Mouse (Mus musculus) G1E-ER4 (cell line): ENCODE results near the gene Krt80. TPM values are rescaled to one million over a fixed set of nuclear protein-coding genes. Genes with fewer than 3 reads are reported as not detected.

ENCODE experiments used
- GATA1 ChIP-seq: IDR thresholded peaks from one replicate; pipeline ENCODE4 v1.8.0; 2012; ENCODE audit warnings: low read length, inconsistent platforms
- polyA plus RNA-seq: library from polyadenylated mRNA; stranded (reverse); fragments of >175 nt; gene quantifications from 2 replicates; pipeline ENCODE4 v1.2.3, GENCODE M21; 2012

Gene Krt80
- not detected in 2 replicates for polyA plus RNA-seq

- TF ChIP-seq GATA1 = no peak
Observed at GRCm38 (mm10) chr15:101370101-101370911, at the start of gene Krt80. Krt80 (minus strand) TSS chr15:101370162.

- no peak for TF ChIP-seq GATA1
Observed at GRCm38 (mm10) chr15:101418950-101419349, 49.0 kb upstream of the Krt80 start.

DNA sequence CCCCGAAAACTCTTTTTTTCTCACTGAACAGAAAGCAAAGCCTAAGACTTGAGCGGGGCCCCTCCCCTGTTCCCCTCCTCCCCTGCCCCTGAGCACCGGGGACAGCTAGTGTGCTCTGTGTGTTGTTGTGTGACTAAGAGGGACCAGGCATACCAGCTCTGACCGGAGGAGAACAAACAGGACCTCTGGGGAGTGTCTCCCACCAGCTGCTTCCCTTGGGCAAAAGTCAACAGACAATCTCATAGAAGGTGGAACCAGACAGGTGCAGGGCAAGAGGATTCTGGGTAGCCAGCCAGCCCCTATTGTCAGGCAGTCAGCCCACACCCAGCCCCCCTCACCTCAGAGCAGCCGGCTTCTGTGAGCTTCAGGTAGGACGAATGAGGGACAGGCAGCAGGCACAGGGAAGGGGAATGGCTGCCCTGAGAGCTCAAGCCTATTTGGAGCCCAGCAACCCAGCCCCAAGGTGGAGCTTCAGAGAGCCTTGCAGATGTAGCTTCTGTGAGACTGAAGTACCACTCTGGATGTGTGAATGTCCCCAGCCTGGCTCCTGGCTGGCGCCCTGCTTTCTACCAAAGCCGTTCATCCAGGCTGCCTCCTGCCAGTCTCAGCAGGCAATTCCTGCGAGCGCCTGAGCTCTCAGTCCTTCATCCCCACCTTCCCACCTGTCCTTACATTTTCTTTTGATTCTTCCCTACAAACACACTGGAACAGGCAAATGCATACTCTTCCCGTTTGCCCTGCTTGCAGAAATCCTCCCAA lies 45.0 kb upstream of the Krt80 start:
- no peak for TF ChIP-seq GATA1

- TF ChIP-seq GATA1 = no peak
Observed at GRCm38 (mm10) chr15:101413916-101414635, 44.1 kb upstream of the Krt80 start.

DNA sequence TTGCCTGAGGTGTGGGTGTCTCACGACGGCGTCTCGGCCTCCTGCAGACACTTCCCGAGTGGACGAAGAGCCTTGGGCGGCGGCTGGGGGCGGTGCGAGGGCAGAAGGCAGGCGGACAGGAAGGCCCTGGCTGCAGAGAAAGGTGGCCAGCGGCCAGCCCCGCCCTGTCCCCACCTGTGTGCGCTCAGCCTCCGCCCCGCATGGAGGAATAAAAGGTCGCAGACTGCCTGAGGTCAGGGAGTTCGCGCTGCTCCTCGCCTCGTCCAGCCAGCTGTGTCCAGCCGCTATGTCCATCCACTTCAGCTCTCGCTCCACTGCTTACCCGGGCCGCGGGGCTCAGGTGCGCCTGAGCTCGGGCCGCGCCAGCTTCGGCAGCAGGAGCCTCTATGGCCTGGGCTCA lies 42.2 kb upstream of the Krt80 start:
- no peak for TF ChIP-seq GATA1

- no peak for TF ChIP-seq GATA1
Observed at GRCm38 (mm10) chr15:101410775-101411174, 40.8 kb upstream of the Krt80 start, which contains the start of gene Krt7. Krt7 (plus strand) TSS chr15:101411043.

- no peak for TF ChIP-seq GATA1
Observed at GRCm38 (mm10) chr15:101398269-101398668, 28.3 kb upstream of the Krt80 start.

DNA sequence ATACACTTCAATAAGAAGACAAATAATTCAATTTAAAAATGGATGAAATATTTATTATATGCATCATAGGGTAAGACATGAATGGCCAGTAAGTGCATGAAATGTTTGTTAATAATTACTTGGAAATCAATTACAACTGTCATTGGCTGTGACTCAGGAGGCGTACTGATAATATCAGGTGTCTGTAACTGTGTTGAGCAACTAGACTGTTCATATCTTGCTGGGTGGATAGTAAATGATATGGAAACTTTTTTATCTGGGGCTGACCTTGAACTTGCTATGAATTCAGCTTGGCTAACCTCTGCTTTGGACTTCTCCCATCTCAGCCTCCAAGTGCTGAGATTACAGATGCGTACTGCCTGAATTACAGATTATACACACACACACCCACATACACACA lies 27.7 kb upstream of the Krt80 start:
- TF ChIP-seq GATA1 = no peak

- TF ChIP-seq GATA1 = no peak
Observed at GRCm38 (mm10) chr15:101396921-101397320, 27.0 kb upstream of the Krt80 start.

GRCm38 (mm10) chr15:101396466-101396865 lies 26.5 kb upstream of the Krt80 start:
- no peak for TF ChIP-seq GATA1

GRCm38 (mm10) chr15:101394908-101395307 lies 24.9 kb upstream of the Krt80 start:
- TF ChIP-seq GATA1 = no peak

DNA sequence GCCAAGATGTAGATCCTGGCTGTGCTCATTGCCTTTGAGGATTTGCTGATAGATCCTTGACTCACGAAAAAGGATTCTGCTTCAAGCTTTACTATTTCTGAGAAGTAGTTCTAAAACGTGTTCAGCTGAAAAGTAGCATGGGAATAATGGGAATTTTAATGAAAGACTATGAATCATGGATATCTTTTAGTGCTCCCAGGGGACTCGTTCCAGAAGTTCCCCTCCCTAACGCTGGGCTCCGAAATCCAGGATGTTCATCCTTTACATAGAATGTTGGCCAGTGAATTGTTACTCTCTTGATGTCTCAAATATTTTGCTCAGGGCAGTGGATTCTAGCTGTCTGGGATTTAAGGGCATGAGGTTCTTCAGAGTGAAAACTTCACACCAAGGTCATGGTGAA lies 22.3 kb upstream of the Krt80 start:
- TF ChIP-seq GATA1 = no peak

GRCm38 (mm10) chr15:101390203-101390602 lies 20.2 kb upstream of the Krt80 start:
- TF ChIP-seq GATA1 = no peak

DNA sequence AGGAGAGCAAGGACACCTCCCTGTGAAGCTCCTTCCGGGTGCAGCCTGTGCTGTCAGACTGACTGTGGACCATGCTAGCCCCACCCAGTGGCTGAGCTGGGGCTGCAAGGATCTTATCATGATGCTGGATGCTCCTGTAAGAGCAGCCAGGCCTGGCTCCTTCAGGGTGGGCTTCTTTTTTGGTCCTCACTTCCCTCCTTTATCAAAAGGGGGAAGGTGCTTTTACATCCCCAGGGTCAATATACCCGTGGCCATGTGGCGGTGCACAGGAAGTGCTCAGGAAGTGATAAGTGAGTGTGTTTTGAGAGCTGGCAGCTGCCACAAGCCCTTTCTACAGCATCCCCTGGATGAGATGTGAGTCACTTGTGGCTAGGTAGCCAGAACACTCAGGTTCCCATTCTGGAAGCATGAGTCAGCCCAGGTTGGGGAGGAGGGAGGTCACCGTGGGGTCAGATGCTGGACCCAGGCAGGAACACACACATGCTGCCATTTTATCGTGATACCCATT lies 18.1 kb upstream of the Krt80 start:
- TF ChIP-seq GATA1 = no peak

GRCm38 (mm10) chr15:101387176-101387575 lies 17.2 kb upstream of the Krt80 start:
- TF ChIP-seq GATA1 = no peak

DNA sequence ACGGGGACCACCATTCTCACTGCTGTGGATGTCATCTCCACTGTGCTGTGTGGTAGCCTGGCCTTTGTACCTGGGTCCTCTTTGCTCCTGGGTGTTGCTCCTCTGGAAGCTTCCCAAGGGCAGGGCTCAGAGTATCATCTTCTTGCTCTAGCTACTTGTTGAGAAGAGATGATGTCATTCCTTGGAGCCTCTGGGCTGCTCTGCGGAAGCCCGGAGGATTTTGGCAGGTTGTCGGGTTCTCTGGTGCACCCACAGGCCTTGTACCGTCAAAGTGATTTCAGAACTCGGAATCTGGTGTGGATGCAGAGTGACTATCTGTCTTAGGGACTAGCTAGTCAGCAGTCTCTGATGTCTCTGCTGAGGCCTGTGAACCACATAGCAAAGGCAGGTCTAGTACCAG lies 15.1 kb upstream of the Krt80 start:
- no peak for TF ChIP-seq GATA1

DNA sequence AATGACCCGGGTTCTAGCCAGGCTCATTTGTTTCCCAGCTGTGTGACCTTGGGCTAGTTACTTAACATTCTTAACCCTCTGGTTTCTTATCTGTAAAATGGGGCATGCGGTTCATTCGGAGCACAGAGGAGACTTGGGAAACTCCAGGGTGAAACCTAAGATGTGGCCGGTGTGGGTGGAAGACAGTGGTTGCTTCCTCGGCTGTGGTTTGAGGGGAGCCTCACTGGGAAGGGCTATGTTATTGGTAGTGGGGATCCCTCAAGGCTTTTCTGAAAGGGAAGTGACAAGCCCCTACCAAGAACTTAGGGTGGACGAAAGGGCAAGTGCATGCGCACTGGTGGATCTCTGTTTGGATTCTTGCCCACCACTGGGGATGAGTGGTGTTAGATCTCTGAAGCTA lies 14.6 kb upstream of the Krt80 start:
- TF ChIP-seq GATA1 = no peak
